Mouse (Mus musculus) lung, postnatal 4 days (tissue): ENCODE measurements around the gene Gm49396.

Experiments used
- DNase-seq, 2 experiments: peaks; one replicate each; pipeline ENCODE4 v3.0.0; 2021

Gene Gm49396

GRCm38 (mm10) chr7:30553021-30553589 lies 10.0 kb upstream of the Gm49396 start:
- peak; percentile 50 to 65 for DNase-seq

- no peak for DNase-seq
Observed at GRCm38 (mm10) chr7:30553810-30554584, 9.1 kb upstream of the Gm49396 start.

GRCm38 (mm10) chr7:30556894-30557536 lies 6.1 kb upstream of the Gm49396 start:
- no peak for DNase-seq

- DNase-seq = no peak
Observed at GRCm38 (mm10) chr7:30557901-30558514, 5.1 kb upstream of the Gm49396 start.

GRCm38 (mm10) chr7:30558656-30559442 lies 4.3 kb upstream of the Gm49396 start:
- no peak for DNase-seq

GRCm38 (mm10) chr7:30559443-30559954 lies 3.6 kb upstream of the Gm49396 start, which contains the start of gene Lin37:
Gene Lin37 (minus strand): TSS chr7:30559838.
- peak; percentile 97 to 99 for DNase-seq

GRCm38 (mm10) chr7:30560296-30560695 lies 2.8 kb upstream of the Gm49396 start:
- no peak for DNase-seq

GRCm38 (mm10) chr7:30562526-30563116 lies 523 bp upstream of the Gm49396 start:
- DNase-seq = no peak

GRCm38 (mm10) chr7:30563906-30564280 lies 749 bp downstream of the Gm49396 start:
- no peak for DNase-seq

- DNase-seq = no peak
Observed at GRCm38 (mm10) chr7:30564970-30565571, 1.9 kb downstream of the Gm49396 start, which contains the start of gene Igflr1. Gene Igflr1 (plus strand): TSS chr7:30565427.

GRCm38 (mm10) chr7:30566033-30566432 lies 2.9 kb downstream of the Gm49396 start:
- DNase-seq = peak in 1 of 2 experiments; percentile 53

- no peak for DNase-seq
Observed at GRCm38 (mm10) chr7:30567555-30567954, 4.4 kb downstream of the Gm49396 start.

GRCm38 (mm10) chr7:30572389-30572788 lies 9.2 kb downstream of the Gm49396 start:
- no peak for DNase-seq

GRCm38 (mm10) chr7:30572969-30573368 lies 9.8 kb downstream of the Gm49396 start:
- no peak for DNase-seq

GRCm38 (mm10) chr7:30579950-30580349 lies 16.8 kb downstream of the Gm49396 start:
- no peak for DNase-seq

- no peak for DNase-seq
Observed at GRCm38 (mm10) chr7:30581547-30581946, 18.4 kb downstream of the Gm49396 start.

GRCm38 (mm10) chr7:30584339-30584738 lies 21.2 kb downstream of the Gm49396 start:
- DNase-seq = no peak

GRCm38 (mm10) chr7:30585170-30585569 lies 22.0 kb downstream of the Gm49396 start:
- no peak for DNase-seq

GRCm38 (mm10) chr7:30586455-30587020 lies 23.4 kb downstream of the Gm49396 start:
- DNase-seq = no peak

- DNase-seq = peak in 1 of 2 experiments; percentile 64
Observed at GRCm38 (mm10) chr7:30587842-30588667, 24.9 kb downstream of the Gm49396 start.
